ENCODE assay signal across 8 mouse cellular contexts in the genomic region with DNA sequence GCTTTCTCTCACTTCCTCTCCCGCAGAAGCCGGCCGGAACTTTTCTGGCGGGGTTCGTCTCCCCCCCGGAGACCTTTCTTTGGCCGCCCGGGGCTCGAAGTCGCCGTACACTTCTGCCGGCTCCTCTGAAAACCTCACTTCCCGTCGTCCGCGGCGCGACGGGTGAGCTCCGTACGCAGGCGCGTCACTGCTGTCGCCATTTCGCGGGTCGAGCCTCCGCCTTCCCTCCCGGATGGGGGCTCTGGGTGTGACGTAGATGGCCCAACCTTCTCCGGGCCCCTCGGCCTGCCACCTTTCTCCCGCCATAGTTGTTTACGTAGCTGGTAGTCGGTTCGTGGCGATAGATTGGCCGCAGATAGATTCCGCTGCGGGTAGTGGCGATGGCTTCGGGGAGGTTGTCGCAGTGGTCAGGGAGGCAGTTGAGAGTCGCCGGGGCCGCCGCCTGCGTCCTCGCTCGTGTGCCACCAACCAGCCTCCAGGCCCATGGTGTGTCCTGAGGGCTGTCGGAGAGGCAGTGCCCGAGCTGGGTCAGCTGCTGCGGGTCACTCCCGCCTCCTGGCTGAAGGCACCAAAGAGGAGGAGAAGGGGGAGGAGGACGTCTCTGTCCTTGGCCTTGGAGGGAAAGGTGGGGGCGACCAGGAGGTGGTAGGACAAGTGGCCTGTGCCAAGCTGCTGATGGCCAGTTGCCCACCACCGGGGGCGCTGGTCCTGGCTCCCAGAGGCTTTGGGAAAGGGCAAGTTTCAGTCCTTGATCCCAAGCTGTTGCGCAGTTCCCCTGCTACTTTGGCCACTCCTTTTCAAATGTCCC. TPM values are rescaled to one million over a fixed set of nuclear protein-coding genes. Genes with fewer than 3 reads are reported as not detected.
A peak's percentile ranks its signal among the peaks of the same experiment; 100 is the strongest.
DNase-seq lines count a peak whose midpoint lies in the region; ATAC-seq and TF ChIP-seq lines count a peak whose summit lies in the region.

A gene (minus strand): TSS at position 551 of the 808 bp plus-strand sequence.

- under 1% methylated on average over 59 of the region's 59 CpGs for WGBS in forebrain, embryonic 12.5 days
- WGBS in heart, postnatal 0 days = 0% methylated on average over 59 of the region's 59 CpGs
- WGBS in liver, postnatal 0 days (ENCODE audit: insufficient replicate concordance) = under 1% methylated on average over 59 of the region's 59 CpGs
- under 1% methylated on average over 59 of the region's 59 CpGs for WGBS in neural tube, embryonic 14.5 days

- peak within 1 kb of the TSS; percentile 95 for H3K4me3 ChIP-seq in E14TG2a.4 (replicated peaks; ENCODE audit: low read length)
- peak within 1 kb of the TSS; percentile 80 for H3K4me3 ChIP-seq in forebrain, embryonic 12.5 days (replicated peaks)
- H3K4me3 ChIP-seq in heart, postnatal 0 days (ENCODE audit: low read depth, low read length) = peak within 1 kb of the TSS; percentile 93
- H3K4me3 ChIP-seq in liver, postnatal 0 days (ENCODE audit: low read depth, low read length) = peak within 1 kb of the TSS; percentile 76
- H3K4me3 ChIP-seq in neural tube, embryonic 14.5 days (ENCODE audit: low read depth, low read length) = peak within 1 kb of the TSS; percentile 76

- peaks cover 31% of the 10 kb centered on the region for H3K4me1 ChIP-seq in E14TG2a.4 (replicated peaks; ENCODE audit: low read depth, low read length)
- peaks cover 14% of the 10 kb centered on the region for H3K4me1 ChIP-seq in forebrain, embryonic 12.5 days
- H3K4me1 ChIP-seq in heart, postnatal 0 days (ENCODE audit: control insufficient read depth, insufficient read depth) = peaks cover 6% of the 10 kb centered on the region
- peaks cover 13% of the 10 kb centered on the region for H3K4me1 ChIP-seq in liver, postnatal 0 days (ENCODE audit: insufficient read depth)
- peaks cover 11% of the 10 kb centered on the region; the same call in 1 of the 2 replicates for H3K4me1 ChIP-seq in neural tube, embryonic 14.5 days (ENCODE audit: control insufficient read depth, insufficient read depth, low read length)

- H3K36me3 ChIP-seq in E14TG2a.4 (ENCODE audit: insufficient read depth, low read length) = peaks cover 27% of the 10 kb centered on the region
- H3K36me3 ChIP-seq in forebrain, embryonic 12.5 days (replicated peaks) = peaks cover 27% of the 10 kb centered on the region
- H3K36me3 ChIP-seq in heart, postnatal 0 days (replicated peaks; ENCODE audit: control insufficient read depth, insufficient read depth, low read length) = peaks cover 28% of the 10 kb centered on the region
- H3K36me3 ChIP-seq in liver, postnatal 0 days (replicated peaks; ENCODE audit: insufficient read depth, low read length) = peaks cover 29% of the 10 kb centered on the region
- H3K36me3 ChIP-seq in neural tube, embryonic 14.5 days (ENCODE audit: control insufficient read depth, insufficient read depth, low read length) = peaks cover 13% of the 10 kb centered on the region; the same call in 1 of the 2 replicates

- peak; percentile 52 for TF ChIP-seq CTCF in E14TG2a.4 (conservative IDR thresholded peaks at IDR 0.05; ENCODE audit: low read length)
- peak; percentile 89 for TF ChIP-seq CTCF in heart, postnatal 0 days (IDR thresholded peaks at IDR 0.05; ENCODE audit: low read depth)
- peak; percentile 85 for TF ChIP-seq CTCF in liver, postnatal 0 days (IDR thresholded peaks at IDR 0.05; ENCODE audit: low read depth)

- TF ChIP-seq EP300 in heart, postnatal 0 days (IDR thresholded peaks at IDR 0.05; ENCODE audit: low read depth) = peak; percentile 78
- TF ChIP-seq EP300 in liver, postnatal 0 days (IDR thresholded peaks at IDR 0.05; ENCODE audit: low read depth) = 0 out of 2 replicates have a peak, but pooled peaks have one; percentile 69

- peak within 1 kb of the TSS; percentile 77 for H3K9ac ChIP-seq in forebrain, embryonic 12.5 days
- H3K9ac ChIP-seq in heart, postnatal 0 days (replicated peaks; ENCODE audit: low read depth, low read length) = peak within 1 kb of the TSS; percentile 94
- H3K9ac ChIP-seq in liver, postnatal 0 days (replicated peaks) = peak within 1 kb of the TSS; percentile 95
- H3K9ac ChIP-seq in neural tube, embryonic 14.5 days (replicated peaks; ENCODE audit: low read depth, low read length) = peak within 1 kb of the TSS; percentile 89

- peak; percentile 89 for DNase-seq in c-Kit-positive CD71-positive TER-119-positive erythroid progenitor cells, embryonic 14.5 days (ENCODE audit: low spot score)
- peak; percentile 98 for DNase-seq in heart, postnatal 0 days (ENCODE audit: low spot score)
- DNase-seq in kidney, postnatal 4 days = peak; percentile 96 to 98
- DNase-seq in liver, postnatal 0 days = peak; percentile 96
- DNase-seq in testis, postnatal 10 days (ENCODE audit: low spot score) = peak; percentile 98

- H3K27ac ChIP-seq in forebrain, embryonic 12.5 days = peak within 1 kb of the TSS; percentile 100
- peak within 1 kb of the TSS; percentile 100 for H3K27ac ChIP-seq in heart, postnatal 0 days (ENCODE audit: low read depth)
- peak within 1 kb of the TSS; percentile 100 for H3K27ac ChIP-seq in liver, postnatal 0 days (ENCODE audit: low read depth)
- peak within 1 kb of the TSS; percentile 99 for H3K27ac ChIP-seq in neural tube, embryonic 14.5 days (ENCODE audit: low read depth, low read length)

- H3K4me2 ChIP-seq in forebrain, embryonic 12.5 days = peak within 1 kb of the TSS; percentile 54
- H3K4me2 ChIP-seq in heart, postnatal 0 days (ENCODE audit: low read depth, low read length) = peak within 1 kb of the TSS; percentile 67
- H3K4me2 ChIP-seq in liver, postnatal 0 days (ENCODE audit: low read depth, low read length) = peak within 1 kb of the TSS; percentile 83
- H3K4me2 ChIP-seq in neural tube, embryonic 14.5 days (ENCODE audit: low read depth, low read length) = peak within 1 kb of the TSS; percentile 78

- peak; percentile 94 for ATAC-seq in forebrain, embryonic 12.5 days (ENCODE audit: low FRiP score)
- ATAC-seq in heart, postnatal 0 days (ENCODE audit: insufficient read depth, low read depth) = peak; percentile 90
- peak; percentile 85 for ATAC-seq in liver, postnatal 0 days
- peak; percentile 95 for ATAC-seq in neural tube, embryonic 14.5 days (ENCODE audit: low read depth)

- H3K27me3 ChIP-seq in E14TG2a.4 (ENCODE audit: insufficient read depth, low read length) = no peaks in the 10 kb centered on the region
- H3K27me3 ChIP-seq in forebrain, embryonic 12.5 days = no peaks in the 10 kb centered on the region
- H3K27me3 ChIP-seq in heart, postnatal 0 days (ENCODE audit: control insufficient read depth, insufficient read depth, low read length) = no peaks in the 10 kb centered on the region
- no peaks in the 10 kb centered on the region for H3K27me3 ChIP-seq in liver, postnatal 0 days (ENCODE audit: insufficient read depth, low read length)
- H3K27me3 ChIP-seq in neural tube, embryonic 14.5 days (ENCODE audit: control insufficient read depth, insufficient read depth, low read length) = no peaks in the 10 kb centered on the region

- H3K9me3 ChIP-seq in E14TG2a.4 (ENCODE audit: low read length) = no peaks in the 10 kb centered on the region
- no peaks in the 10 kb centered on the region for H3K9me3 ChIP-seq in forebrain, embryonic 12.5 days
- no peaks in the 10 kb centered on the region for H3K9me3 ChIP-seq in heart, postnatal 0 days (replicated peaks; ENCODE audit: control insufficient read depth, low read length)
- no peaks in the 10 kb centered on the region for H3K9me3 ChIP-seq in liver, postnatal 0 days (ENCODE audit: low read length)
- no peaks in the 10 kb centered on the region for H3K9me3 ChIP-seq in neural tube, embryonic 14.5 days (ENCODE audit: control insufficient read depth, low read length)

RNA-seq across cellular contexts. Expression of the gene that starts here (rescaled TPM):
- polyA plus RNA-seq in forebrain, embryonic 12.5 days (2016; fragmentation: Nextera tagmentation; extraction: Ambion mirVana) = 37.9 and 40.6 TPM in 2 replicates
- 58.4 and 103 TPM in 2 replicates for total RNA-seq in heart, postnatal 0 days (2014; rRNA removed; ENCODE audit: low replicate concordance)
- polyA plus RNA-seq in heart, postnatal 0 days (2015; fragmentation: Nextera tagmentation; extraction: Ambion mirVana) = 47.5 and 52.3 TPM in 2 replicates
- 29.1 and 29.2 TPM in 2 replicates for polyA plus RNA-seq in liver, postnatal 0 days (2015; fragmentation: Nextera tagmentation; extraction: Ambion mirVana)
- polyA plus RNA-seq in neural tube, embryonic 14.5 days (2014; fragmentation: Nextera tagmentation; extraction: Ambion mirVana) = 19.1 and 21.5 TPM in 2 replicates

Comparison
In these comparisons a context has a peak if more than half of its experiments do, and no peak if none do; other contexts are left out.
1. Peak in every context shown above with its lines: DNase-seq, ATAC-seq, H3K4me3 ChIP-seq and H3K27ac ChIP-seq.